Mouse (Mus musculus): ENCODE data around the gene Psme1. TPM values are rescaled to one million over a fixed set of nuclear protein-coding genes. Genes with fewer than 3 reads are reported as not detected.

Gene Psme1
- total RNA-seq, 4 experiments from 2014 or later, result 57.9 to 75.0 (median 67.3) TPM

- no peak for DNase-seq (ENCODE audit: low spot score in 2 of 2)
These were observed 7.3 kb upstream of the Psme1 start for GRCm38 (mm10) chr14:55570588-55570987.

DNA sequence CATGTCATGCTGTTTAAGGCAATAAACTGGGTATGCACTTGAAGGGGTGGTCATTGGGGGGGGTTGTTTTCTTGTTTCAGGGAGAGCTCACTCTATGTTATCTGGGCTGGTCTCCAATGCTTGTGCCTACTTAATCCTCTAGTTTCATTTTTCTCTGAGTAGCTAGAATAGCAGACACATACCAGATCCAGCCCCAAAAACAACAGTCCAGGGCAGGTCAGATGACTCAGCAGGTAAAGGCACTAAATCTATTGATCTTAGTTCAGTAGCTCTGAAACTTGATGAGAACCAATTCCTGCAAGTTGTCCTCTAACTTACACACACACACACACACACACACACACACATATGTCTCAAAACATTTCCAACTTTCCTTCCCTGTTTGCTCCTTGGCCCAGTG, 6.2 kb upstream of the Psme1 start:
- no peak for DNase-seq (ENCODE audit: low spot score in 2 of 2)

GRCm38 (mm10) chr14:55575302-55575701, 2.6 kb upstream of the Psme1 start, which contains the start of gene Fitm1:
Gene Fitm1, plus strand, starts transcription at chr14:55575617.
- no peak for DNase-seq (ENCODE audit: low spot score in 2 of 2)

GRCm38 (mm10) chr14:55575711-55576110, 2.2 kb upstream of the Psme1 start:
- no peak for DNase-seq (ENCODE audit: low spot score in 2 of 2)

DNA sequence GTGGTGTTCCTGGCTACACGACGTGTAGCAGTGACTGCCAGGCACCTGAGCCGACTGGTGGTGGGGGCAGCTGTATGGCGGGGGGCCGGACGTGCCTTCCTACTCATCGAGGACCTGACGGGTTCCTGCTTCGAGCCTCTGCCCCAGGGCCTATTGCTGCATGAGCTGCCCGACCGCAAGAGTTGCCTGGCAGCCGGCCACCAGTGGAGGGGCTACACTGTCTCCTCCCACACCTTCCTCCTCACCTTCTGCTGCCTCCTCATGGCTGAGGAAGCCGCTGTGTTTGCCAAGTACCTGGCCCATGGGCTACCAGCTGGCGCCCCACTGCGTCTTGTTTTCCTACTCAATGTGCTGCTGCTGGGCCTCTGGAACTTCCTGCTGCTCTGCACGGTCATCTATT, 1.5 kb upstream of the Psme1 start:
- DNase-seq (ENCODE audit: low spot score in 2 of 2), result peak; percentile 52 to 55

DNA sequence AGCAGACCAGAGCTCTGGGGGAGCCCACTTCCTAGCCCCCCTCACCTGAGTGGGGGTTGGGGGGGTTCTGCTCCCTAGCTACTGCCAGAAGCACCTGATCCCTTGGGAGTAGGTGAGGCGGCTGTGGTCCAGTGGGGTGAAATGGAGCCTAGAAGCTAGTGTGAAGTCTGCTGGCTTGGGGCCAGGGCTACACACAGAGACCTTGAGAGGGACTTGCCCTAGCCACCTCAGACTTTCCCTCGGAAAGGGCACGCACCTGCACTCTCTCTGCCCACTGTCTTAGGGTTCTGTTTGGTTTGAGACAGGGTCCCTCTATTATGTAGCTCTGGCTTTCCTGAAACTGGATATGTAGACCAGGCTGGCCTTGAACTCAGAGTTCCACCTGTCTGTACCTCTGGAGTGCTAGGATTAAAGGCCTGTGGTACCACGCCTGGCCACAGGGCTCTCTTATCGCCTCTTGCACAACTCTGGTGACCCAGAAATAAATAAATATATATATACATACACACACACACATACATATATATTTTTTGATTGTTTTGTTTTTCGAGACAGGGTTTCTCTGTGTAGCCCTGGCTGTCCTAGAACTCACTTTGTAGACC, 846 bp downstream of the Psme1 start:
- DNase-seq (ENCODE audit: low spot score in 2 of 2), result peak in 1 of 2 experiments; percentile 36

DNA sequence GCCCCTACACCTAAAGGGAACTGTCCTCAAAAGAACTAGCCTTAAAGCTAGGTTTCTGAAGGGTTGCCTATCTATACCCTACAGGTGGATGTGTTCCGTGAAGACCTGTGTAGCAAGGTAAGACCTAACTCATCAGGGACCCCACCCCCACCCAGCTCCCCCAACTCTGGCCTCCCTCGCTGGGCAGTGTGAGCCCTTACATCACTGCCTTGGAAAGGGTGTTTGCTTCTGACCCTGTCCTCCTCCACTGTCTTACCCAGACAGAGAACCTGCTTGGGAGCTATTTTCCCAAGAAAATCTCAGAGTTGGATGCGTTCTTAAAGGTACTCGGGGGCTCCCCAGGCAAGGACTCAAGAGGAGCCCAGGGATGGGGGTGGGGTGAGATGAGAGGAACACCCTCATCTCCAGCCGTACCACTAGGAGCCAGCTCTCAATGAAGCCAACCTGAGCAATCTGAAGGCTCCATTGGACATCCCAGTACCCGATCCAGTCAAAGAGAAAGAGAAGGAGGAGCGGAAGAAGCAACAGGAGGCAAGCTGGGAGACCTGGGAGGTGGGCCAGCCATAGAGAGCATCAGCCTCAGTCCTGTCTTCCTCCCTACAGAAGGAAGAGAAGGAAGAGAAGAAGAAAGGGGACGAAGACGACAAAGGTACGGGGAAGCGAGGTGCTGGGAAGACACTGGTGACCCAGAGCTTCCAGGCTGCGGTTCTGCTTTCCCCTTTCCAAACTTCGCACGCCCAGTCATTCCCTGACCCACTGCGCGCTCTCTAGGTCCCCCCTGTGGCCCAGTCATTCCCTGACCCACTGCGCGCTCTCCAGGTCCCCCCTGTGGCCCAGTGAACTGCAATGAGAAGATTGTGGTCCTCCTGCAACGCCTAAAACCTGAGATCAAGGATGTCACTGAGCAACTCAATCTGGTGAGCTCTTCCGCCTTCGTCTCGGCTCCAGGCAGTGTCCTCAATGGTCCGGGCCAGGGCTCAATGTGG, 1.9 kb downstream of the Psme1 start:
- DNase-seq (ENCODE audit: low spot score in 2 of 2), result no peak

DNA sequence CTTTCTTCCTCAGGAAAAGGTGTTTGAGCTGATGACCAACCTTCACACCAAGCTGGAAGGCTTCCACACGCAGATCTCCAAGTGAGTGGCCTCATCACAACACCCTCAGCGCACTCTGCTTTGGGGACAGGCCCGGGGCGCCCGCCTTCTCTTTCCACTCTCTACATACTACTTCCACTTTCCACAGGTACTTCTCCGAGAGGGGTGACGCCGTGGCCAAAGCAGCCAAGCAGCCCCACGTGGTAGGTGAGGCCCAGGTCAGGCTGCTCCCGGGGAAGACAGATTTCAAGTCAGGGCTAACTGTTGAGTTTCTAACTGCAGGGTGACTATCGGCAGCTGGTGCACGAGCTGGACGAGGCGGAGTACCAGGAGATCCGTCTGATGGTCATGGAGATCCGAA, 2.8 kb downstream of the Psme1 start:
- DNase-seq (ENCODE audit: low spot score in 2 of 2), result no peak

DNA sequence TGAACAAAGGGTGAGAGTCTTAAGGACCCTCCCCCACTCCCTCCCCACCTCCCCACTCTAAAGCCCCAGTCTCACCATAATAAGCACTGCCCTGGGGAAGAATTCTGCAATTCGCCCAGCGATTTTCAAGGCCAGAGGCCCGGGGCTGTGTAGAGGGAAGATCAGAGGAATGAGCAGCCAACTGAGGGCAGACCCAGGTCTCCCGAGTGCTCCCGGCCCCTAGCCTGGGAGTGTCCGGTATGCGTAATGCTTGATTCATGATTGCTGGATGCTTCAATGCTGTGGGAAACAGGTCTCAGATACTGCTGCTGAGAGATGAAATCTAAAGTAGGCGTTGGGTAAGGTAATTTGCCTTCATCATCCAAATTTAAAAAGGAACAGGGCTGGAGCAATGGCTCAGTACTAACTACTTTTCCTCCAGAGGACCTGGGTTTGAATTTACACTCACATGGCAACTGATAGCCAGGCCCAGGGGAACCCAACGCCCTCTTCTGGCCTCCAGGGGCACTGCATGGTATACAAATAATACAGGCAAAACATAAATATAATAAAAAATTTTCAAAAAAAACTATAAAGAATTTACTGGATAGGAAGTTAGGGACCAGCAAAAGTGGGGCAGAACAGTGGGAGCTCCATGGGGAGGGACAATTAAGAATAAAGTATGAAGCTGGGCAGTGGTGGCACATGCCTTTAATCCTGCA, 4.2 kb downstream of the Psme1 start:
- no peak for DNase-seq (ENCODE audit: low spot score in 2 of 2)

DNA sequence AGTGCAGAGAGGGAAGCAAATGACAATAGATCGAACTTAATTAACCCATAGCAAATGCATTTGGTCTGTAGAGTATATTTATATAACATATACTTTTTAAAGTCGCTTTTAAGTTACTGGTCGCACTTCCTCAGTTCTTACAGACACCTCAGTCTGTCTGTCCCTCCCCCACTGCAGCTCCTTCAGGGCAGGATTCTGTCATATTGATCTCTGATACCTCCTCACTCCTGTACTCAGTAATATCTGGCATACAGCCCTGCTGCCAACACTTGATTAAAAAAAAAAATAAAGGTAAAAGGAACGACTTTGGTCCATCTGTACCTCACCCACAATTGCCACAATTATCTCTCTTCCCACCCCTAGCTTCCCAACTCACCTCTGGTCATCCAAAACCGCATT, 6.4 kb downstream of the Psme1 start:
- no peak for DNase-seq (ENCODE audit: low spot score in 2 of 2)

DNA sequence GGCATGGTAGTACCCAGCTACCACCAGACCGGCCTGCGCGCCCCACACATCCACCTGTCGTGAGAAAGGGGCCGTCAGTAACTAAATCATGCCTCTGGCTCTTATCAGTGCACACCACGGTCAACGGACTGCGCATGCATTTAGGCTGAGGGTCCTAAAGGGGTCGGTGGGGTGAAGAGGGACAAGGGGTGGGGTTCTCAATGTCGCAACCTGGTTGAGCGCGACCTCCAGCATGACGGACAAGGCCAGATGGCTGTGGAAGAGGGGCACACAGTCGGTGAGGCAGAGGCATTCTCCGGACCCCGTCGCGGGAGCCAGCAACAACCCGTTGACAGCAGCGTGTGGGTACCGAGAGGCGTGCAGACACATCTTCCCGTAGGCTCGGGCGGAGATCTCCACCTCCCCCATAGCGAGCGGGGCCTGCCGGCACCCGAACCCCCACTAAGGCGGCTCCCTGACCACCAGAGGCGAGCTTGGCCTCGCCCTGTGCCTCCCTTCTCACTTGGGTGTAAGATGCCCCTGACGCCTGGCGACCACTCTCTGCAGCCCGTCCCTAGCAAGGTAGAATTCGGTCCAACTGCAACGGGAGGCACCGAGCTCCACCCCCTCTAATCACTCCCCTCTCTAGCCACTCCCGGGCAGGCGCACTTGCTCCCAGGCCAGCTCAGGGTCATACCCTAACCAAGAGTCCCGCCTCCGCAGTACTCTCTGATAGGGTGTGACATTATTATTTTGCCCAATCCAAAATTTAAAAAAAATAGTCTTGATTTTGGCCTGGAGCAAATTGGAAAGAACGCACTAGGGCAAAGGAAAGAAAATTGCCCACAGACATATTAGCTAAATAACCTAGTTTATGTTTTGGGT, 7.0 kb downstream of the Psme1 start, which contains the start of gene Emc9:
TSS of gene Emc9 (minus strand) at position 601 of the 864 bp plus-strand sequence.
- peak in 1 of 2 experiments; percentile 59 for DNase-seq (ENCODE audit: low spot score in 2 of 2)

DNA sequence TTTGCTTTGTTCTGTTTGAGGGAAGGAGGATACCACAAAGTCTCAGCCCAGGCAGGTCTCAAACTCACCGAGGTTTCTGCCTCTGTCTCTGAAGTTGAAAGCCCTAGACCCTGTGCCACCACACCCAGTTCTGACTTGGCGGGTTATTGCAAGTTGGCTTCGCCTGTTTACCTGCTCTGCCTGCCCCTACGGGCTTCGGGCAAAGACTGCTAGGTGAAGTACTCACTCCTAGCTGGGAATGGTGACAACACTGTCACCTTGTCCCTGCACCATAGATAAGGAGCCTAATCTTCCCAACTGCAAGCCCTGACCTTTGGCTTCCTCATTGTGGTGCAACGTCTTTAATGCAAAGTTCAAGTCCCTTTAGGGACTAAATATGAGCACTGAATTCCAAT, 7.6 kb downstream of the Psme1 start:
- DNase-seq (ENCODE audit: low spot score in 2 of 2), result no peak

DNA sequence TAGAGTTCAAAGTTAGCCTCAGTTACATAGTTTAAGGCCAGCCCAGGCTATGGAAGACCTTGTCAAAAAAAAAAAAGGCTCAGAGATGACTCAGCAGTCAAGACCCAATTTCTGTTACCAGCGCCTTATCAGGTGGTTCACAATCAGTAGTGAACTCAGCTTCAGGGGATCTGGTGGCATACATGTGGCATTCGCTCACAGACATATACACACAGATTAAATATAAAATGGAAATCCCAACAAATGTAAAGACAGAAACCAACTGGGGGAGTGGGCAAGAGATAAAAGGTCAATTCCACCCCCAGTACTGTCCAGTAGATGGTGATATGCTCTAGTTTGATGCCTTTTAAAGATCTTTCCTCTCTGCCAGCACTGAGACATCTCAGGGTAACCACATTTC, 8.2 kb downstream of the Psme1 start:
- no peak for DNase-seq (ENCODE audit: low spot score in 2 of 2)

DNA sequence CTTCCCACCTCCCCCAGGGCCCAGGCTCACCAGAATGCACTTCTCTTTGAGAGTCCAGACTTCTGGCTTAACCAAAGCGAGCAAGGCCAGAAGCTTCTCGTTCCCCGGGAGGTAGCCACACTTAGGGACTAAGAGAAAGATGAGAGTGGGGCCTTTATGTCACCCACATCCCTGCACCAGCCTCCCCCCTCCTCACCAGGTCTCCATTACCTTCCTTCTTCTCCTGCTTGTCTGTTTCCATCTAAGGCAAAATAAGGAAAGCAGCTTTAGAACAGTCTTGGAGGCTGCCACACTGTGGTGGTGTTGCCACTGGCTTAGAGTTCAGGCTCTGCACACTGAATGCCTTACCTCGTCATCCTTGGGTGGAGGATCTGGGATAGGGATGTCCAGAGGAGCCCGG, 11.3 kb downstream of the Psme1 start:
- no peak for DNase-seq (ENCODE audit: low spot score in 2 of 2)

DNA sequence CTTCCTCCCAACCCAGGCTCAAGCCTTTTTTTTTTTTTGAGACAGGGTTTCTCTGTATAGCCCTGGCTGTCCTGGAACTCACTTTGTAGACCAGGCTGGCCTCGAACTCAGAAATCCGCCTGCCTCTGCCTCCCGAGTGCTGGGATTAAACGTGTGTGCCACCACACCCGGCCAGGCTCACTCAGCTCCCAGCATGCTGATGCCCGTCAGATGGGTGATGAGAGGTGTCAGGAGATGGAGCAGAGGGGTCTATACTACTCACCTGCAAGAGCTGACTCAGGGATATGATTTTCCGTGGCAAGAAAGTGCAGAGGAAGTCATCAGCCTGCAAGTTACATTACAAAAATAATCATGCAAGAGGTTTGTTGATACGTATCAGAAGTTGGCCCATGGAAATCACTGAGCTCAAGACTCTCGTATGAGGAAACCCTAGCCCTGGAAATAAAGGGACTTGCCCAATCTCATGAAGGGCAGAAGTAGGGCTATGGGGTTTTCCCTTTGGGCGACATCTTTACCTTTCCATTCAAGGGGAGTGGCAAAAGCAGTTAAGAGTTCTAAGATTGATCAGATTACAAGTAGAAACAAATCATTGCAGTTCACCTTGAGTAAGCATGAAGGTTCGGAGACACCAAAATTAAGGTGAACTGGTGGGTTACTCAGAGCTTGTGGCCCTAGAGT, 12.0 kb downstream of the Psme1 start:
- no peak for DNase-seq (ENCODE audit: low spot score in 2 of 2)

DNA sequence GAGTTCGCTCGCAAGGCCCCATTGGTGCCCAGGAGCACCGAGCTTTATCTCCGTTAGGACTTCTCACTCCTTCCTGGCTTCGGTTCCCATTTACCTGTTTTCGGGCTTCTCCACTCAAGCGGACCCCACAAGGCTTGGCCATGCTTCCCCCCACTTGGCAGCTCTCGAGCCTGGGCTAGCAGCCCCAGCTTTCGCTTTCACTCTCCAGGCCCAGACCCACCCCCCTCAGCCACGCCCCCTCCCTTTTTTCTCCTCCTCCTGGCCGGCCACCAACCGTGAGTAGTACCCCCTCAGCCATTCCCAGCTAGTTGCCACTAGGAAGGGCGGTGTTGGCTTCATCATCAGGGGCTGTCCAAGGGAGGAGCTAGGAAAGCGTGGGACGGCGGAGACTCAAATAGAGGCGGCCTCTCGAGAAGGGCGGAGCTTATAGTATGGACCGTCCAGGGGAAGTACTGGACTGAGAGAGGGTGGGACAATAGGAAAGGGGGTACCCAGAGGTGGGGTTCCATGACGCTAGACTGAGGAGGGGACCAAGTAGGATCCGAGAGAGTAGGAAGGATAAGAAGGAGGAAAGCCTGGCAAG, 12.9 kb downstream of the Psme1 start, which contains the start of gene Psme2:
TSS of gene Psme2 (minus strand) at position 366 of the 583 bp plus-strand sequence.
- DNase-seq (ENCODE audit: low spot score in 2 of 2), result peak; percentile 89 to 96

GRCm38 (mm10) chr14:55591331-55591891, 13.5 kb downstream of the Psme1 start, which contains the start of gene Rnf31:
Gene Rnf31, plus strand, starts transcription at chr14:55591708.
- peak; percentile 94 for DNase-seq (ENCODE audit: low spot score in 2 of 2)

GRCm38 (mm10) chr14:55592226-55592625, 14.3 kb downstream of the Psme1 start:
- DNase-seq (ENCODE audit: low spot score in 2 of 2), result no peak

GRCm38 (mm10) chr14:55596036-55596690, 18.2 kb downstream of the Psme1 start:
- peak in 1 of 2 experiments; percentile 32 for DNase-seq (ENCODE audit: low spot score in 2 of 2)
